ENCODE assay signal across 30 mouse cellular contexts in the genomic region with DNA sequence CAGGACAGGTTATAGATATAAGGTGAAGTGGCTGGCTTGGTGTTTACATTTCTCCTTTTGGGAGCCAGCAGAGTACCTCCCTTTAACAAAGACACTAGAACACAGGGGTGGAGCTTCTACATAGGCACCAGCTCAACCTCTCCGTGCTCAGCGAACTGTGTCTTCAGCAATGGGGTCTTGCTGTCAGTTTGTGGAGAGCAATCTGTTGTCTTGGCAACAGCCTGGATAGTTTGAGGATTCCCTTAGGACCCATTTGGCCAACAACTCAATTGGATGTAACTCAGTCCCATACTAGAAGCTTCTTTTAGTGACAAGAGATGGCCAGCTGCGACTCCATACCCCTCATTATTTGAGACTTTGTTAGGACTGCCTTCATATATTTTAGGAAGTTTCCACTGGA. TPM values are rescaled to one million over a fixed set of nuclear protein-coding genes. Genes with fewer than 3 reads are reported as not detected.
DNase-seq lines count a peak whose midpoint lies in the region; ATAC-seq lines count a peak whose summit lies in the region.
"Had no signal": no experiment of that assay in that cellular context is flagged by ENCODE, and none has a peak within 500 bp of the region (broad histone marks: within the 10 kb centered on the region; RNA-seq: fewer than 3 reads in every experiment).

No protein-coding gene starts in this region.

- H3K4me1 ChIP-seq in hindbrain, embryonic 11.5 days (replicated peaks; ENCODE audit: control insufficient read depth, insufficient read depth, low read length), result no peaks in the 10 kb centered on the region
- 0 out of 2 replicates have a peak, but pooled peaks cover 12% of the 10 kb centered on the region for H3K4me1 ChIP-seq in hindbrain, embryonic 10.5 days (replicated peaks)
- H3K4me1 ChIP-seq in midbrain, embryonic 14.5 days (ENCODE audit: control insufficient read depth, insufficient read depth, low read length), result no peaks in the 10 kb centered on the region
- no peaks in the 10 kb centered on the region; the same call in 1 of the 2 replicates for H3K4me1 ChIP-seq in midbrain, embryonic 16.5 days (ENCODE audit: control insufficient read depth, insufficient read depth, low read length)
- H3K4me1 ChIP-seq: embryonic facial prominence, embryonic 12.5 days; limb, embryonic 15.5 days; liver, embryonic 13.5 days; midbrain, embryonic 15.5 days; stomach, embryonic 15.5 days had no signal

- ATAC-seq in hindbrain, embryonic 11.5 days (ENCODE audit: low FRiP score), result no peak
- no peak for ATAC-seq in midbrain, embryonic 14.5 days (ENCODE audit: low FRiP score, low TSS enrichment)
- ATAC-seq in midbrain, embryonic 16.5 days, result no peak
- ATAC-seq: forebrain, embryonic 14.5 days; intestine, postnatal 0 days; lung, postnatal 0 days; midbrain, embryonic 15.5 days had no signal

- H3K4me2 ChIP-seq in hindbrain, embryonic 11.5 days (replicated peaks; ENCODE audit: low read depth, low read length), result no peak overlapping the region
- no peak overlapping the region for H3K4me2 ChIP-seq in midbrain, embryonic 14.5 days (ENCODE audit: low read length)
- H3K4me2 ChIP-seq in midbrain, embryonic 16.5 days (ENCODE audit: low read length), result no peak overlapping the region
- H3K4me2 ChIP-seq: embryonic facial prominence, embryonic 12.5 days; limb, embryonic 15.5 days; liver, embryonic 13.5 days; midbrain, embryonic 15.5 days; stomach, embryonic 15.5 days had no signal

- H3K9ac ChIP-seq in hindbrain, embryonic 11.5 days (ENCODE audit: low read depth, low read length), result no peak overlapping the region
- no peak overlapping the region for H3K9ac ChIP-seq in midbrain, embryonic 14.5 days (replicated peaks; ENCODE audit: low read length)
- no peak overlapping the region for H3K9ac ChIP-seq in midbrain, embryonic 16.5 days (ENCODE audit: low read depth, low read length)
- H3K9ac ChIP-seq: embryonic facial prominence, embryonic 12.5 days; limb, embryonic 15.5 days; liver, embryonic 13.5 days; midbrain, embryonic 15.5 days; stomach, embryonic 15.5 days had no signal

- H3K27ac ChIP-seq in hindbrain, embryonic 11.5 days (ENCODE audit: low read depth, low read length), result no peak overlapping the region
- no peak overlapping the region for H3K27ac ChIP-seq in hindbrain, embryonic 10.5 days
- no peak overlapping the region for H3K27ac ChIP-seq in midbrain, embryonic 14.5 days (replicated peaks; ENCODE audit: low read depth, low read length)
- no peak overlapping the region for H3K27ac ChIP-seq in midbrain, embryonic 16.5 days (ENCODE audit: low read length)
- H3K27ac ChIP-seq: embryonic facial prominence, embryonic 12.5 days; heart, embryonic 10.5 days; limb, embryonic 15.5 days; liver, embryonic 13.5 days; midbrain, embryonic 15.5 days; stomach, embryonic 15.5 days had no signal

- H3K36me3 ChIP-seq in hindbrain, embryonic 11.5 days (ENCODE audit: control insufficient read depth, insufficient read depth, low read length), result no peaks in the 10 kb centered on the region
- H3K36me3 ChIP-seq in hindbrain, embryonic 10.5 days, result no peaks in the 10 kb centered on the region
- H3K36me3 ChIP-seq in midbrain, embryonic 14.5 days (ENCODE audit: control insufficient read depth, insufficient read depth, low read length), result no peaks in the 10 kb centered on the region
- H3K36me3 ChIP-seq in midbrain, embryonic 16.5 days (ENCODE audit: control insufficient read depth, insufficient read depth, low read length), result no peaks in the 10 kb centered on the region
- H3K36me3 ChIP-seq: embryonic facial prominence, embryonic 12.5 days; heart, embryonic 10.5 days; limb, embryonic 15.5 days; liver, embryonic 13.5 days; midbrain, embryonic 15.5 days; stomach, embryonic 15.5 days had no signal

- peak; percentile 3 for DNase-seq in hindbrain, embryonic 11.5 days (ENCODE audit: low spot score)
- no peak for DNase-seq in hindbrain, embryonic 10.5 days (ENCODE audit: low spot score)
- peak; percentile 25 for DNase-seq in midbrain, embryonic 14.5 days
- DNase-seq in embryo, embryonic 11 days, result peak; percentile 7
- peak; percentile 20 for DNase-seq in retina, postnatal 1 day
- DNase-seq in adrenal gland, adult 18-20 months (ENCODE audit: low spot score in 2 of 2), result no peak
- DNase-seq: adrenal gland, adult 2 months; adrenal gland, postnatal 36 days; B cell, adult 2 months; cerebellum, adult 9-10 months; gastrocnemius, postnatal 14 days; heart, postnatal 36 days; kidney, postnatal 25 days; liver, embryonic 13.5 days; lung, adult 18-20 months; lung, postnatal 4 days; right cerebral cortex, postnatal 25 days had no signal

- H3K9me3 ChIP-seq in hindbrain, embryonic 11.5 days (ENCODE audit: control insufficient read depth, low read length), result no peaks in the 10 kb centered on the region
- no peaks in the 10 kb centered on the region for H3K9me3 ChIP-seq in hindbrain, embryonic 10.5 days
- no peaks in the 10 kb centered on the region for H3K9me3 ChIP-seq in midbrain, embryonic 14.5 days (ENCODE audit: control insufficient read depth, low read length)
- no peaks in the 10 kb centered on the region for H3K9me3 ChIP-seq in midbrain, embryonic 16.5 days (replicated peaks; ENCODE audit: control insufficient read depth, low read length, poor library complexity, severe bottlenecking)
- H3K9me3 ChIP-seq: embryonic facial prominence, embryonic 12.5 days; heart, embryonic 10.5 days; limb, embryonic 15.5 days; liver, embryonic 13.5 days; megakaryocyte, embryonic 14.5 days; midbrain, embryonic 15.5 days; stomach, embryonic 15.5 days had no signal

- H3K4me3 ChIP-seq in hindbrain, embryonic 11.5 days (ENCODE audit: low read depth, low read length), result no peak overlapping the region
- H3K4me3 ChIP-seq in hindbrain, embryonic 10.5 days, result no peak overlapping the region
- no peak overlapping the region for H3K4me3 ChIP-seq in midbrain, embryonic 14.5 days (replicated peaks; ENCODE audit: low read depth, low read length)
- no peak overlapping the region for H3K4me3 ChIP-seq in midbrain, embryonic 16.5 days (ENCODE audit: low read depth, low read length)
- H3K4me3 ChIP-seq: embryonic facial prominence, embryonic 12.5 days; heart, embryonic 10.5 days; limb, embryonic 15.5 days; liver, embryonic 13.5 days; megakaryocyte, embryonic 14.5 days; midbrain, embryonic 15.5 days; myocyte; stomach, embryonic 15.5 days had no signal

- 55% methylated on average over 3 of the region's 3 CpGs for WGBS in hindbrain, embryonic 11.5 days
- WGBS in hindbrain, embryonic 10.5 days, result 60% methylated on average over 3 of the region's 3 CpGs
- WGBS in midbrain, embryonic 14.5 days, result 26% methylated on average over 3 of the region's 3 CpGs
- 37% methylated on average over 3 of the region's 3 CpGs for WGBS in midbrain, embryonic 16.5 days

- H3K27me3 ChIP-seq in hindbrain, embryonic 11.5 days (ENCODE audit: control insufficient read depth, insufficient read depth, low read length), result no peaks in the 10 kb centered on the region
- H3K27me3 ChIP-seq in hindbrain, embryonic 10.5 days (ENCODE audit: insufficient read depth, poor library complexity, severe bottlenecking), result peaks cover 10% of the 10 kb centered on the region; the same call in 1 of the 2 replicates
- no peaks in the 10 kb centered on the region for H3K27me3 ChIP-seq in midbrain, embryonic 14.5 days (ENCODE audit: control insufficient read depth, insufficient read depth, low read length)
- no peaks in the 10 kb centered on the region for H3K27me3 ChIP-seq in midbrain, embryonic 16.5 days (ENCODE audit: control insufficient read depth, insufficient read depth, low read depth, low read length)
- H3K27me3 ChIP-seq: embryonic facial prominence, embryonic 12.5 days; limb, embryonic 15.5 days; liver, embryonic 13.5 days; midbrain, embryonic 15.5 days; stomach, embryonic 15.5 days had no signal

RNA-seq across cellular contexts. Expression of gene Tgm3, which starts 54.0 kb away (rescaled TPM):
- polyA plus RNA-seq in hindbrain, embryonic 11.5 days (2014; fragmentation: Nextera tagmentation; extraction: Ambion mirVana), result 0.11 TPM in 1 of 2 replicates, not detected in the other
- not detected in 2 replicates for polyA plus RNA-seq in hindbrain, embryonic 10.5 days (2016; fragmentation: Nextera tagmentation; extraction: Ambion mirVana)
- 0.08 TPM in 1 of 2 replicates, not detected in the other for polyA plus RNA-seq in midbrain, embryonic 14.5 days (2014; fragmentation: Nextera tagmentation; extraction: Ambion mirVana)
- polyA plus RNA-seq in midbrain, embryonic 16.5 days (2015; fragmentation: Nextera tagmentation; extraction: Ambion mirVana), result not detected in 2 replicates
- total RNA-seq in adrenal gland, adult 18-20 months (2021), result 1 to 10 TPM in 1 of 2 experiments, under 1 TPM in 1; 0.10 to 5.3 TPM
- polyA plus RNA-seq: embryonic facial prominence, embryonic 12.5 days; forebrain, embryonic 14.5 days; heart, embryonic 10.5 days; heart, embryonic 16.5 days; kidney, embryonic 14.5 days; liver, embryonic 13.5 days; lung, postnatal 0 days; myocyte had no signal

Comparison
In these comparisons a context has a peak if more than half of its experiments do, and no peak if none do; other contexts are left out.
1. DNase-seq: peak in hindbrain, embryonic 11.5 days (single experiment), midbrain, embryonic 14.5 days (single experiment), embryo, embryonic 11 days (single experiment) and retina, postnatal 1 day (single experiment); none in hindbrain, embryonic 10.5 days (single experiment) and adrenal gland, adult 18-20 months (0 of 2).